Mouse (Mus musculus) ES-Bruce4 (cell line): ENCODE data around the gene L3mbtl1.
A peak's percentile ranks its signal among the peaks of the same experiment; 100 is the strongest.

ENCODE experiments used
- CTCF ChIP-seq: IDR thresholded peaks from one replicate; pipeline ENCODE4 v1.8.1; 2011; ENCODE audit warnings: low read depth, low read length
- EP300 ChIP-seq: IDR thresholded peaks from 2 replicates; pipeline ENCODE4 v1.6.1; 2011; ENCODE audit warnings: low read depth, low read length; ENCODE audit not compliant: insufficient read depth
- POLR2A ChIP-seq: IDR thresholded peaks from one replicate; pipeline ENCODE4 v1.8.1; 2011; ENCODE audit warnings: low read length; ENCODE audit not compliant: insufficient read depth

DNA sequence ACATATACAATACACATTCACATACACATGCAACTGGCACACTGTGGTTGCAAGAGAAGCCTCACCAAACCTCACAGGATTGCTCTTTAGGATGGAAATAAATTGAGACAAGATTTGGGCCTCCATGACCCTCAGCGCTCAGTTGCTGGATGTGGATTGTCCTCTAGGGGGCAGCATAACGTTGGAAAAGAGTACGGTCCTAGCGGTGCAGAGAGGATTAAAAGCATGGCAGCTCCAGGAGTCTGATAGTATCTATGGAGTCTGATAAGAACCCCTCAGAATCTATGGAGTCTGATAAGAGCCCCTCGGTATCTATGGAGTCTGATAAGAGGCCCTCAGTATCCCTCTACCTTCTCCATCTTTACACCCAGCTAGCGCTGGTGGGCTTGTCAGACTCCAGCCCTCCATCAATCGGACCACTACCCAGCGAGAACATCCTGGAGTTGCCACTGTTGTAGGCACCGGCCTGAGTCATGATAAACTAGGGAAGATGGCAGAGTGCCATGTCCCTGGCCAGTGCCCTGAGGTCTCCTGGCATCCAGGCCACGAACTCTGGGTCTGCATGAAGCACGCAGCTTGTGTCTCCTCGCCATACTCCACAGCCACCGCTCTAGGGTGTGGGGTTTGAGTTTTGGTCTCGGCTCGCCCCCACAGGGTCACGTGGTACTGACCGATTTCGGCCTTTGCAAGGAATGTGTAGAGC is 55.4 kb downstream of the L3mbtl1 start:
- TF ChIP-seq CTCF: peak; percentile 88
- no peak for TF ChIP-seq POLR2A
- TF ChIP-seq EP300: no peak
